Mouse (Mus musculus): Measurements from ENCODE around the gene Gm49510.

The Gm49510 gene

GRCm38 (mm10) chr15:78878792-78879516 lies 20.5 kb upstream of the Gm49510 start:
- peak in 1 of 2 experiments; percentile 39 for DNase-seq

GRCm38 (mm10) chr15:78880432-78880831 lies 19.0 kb upstream of the Gm49510 start:
- peak; percentile 55 to 70 for DNase-seq

- no peak for DNase-seq
Observed at GRCm38 (mm10) chr15:78881828-78882227, 17.6 kb upstream of the Gm49510 start.

- DNase-seq = no peak
Observed at GRCm38 (mm10) chr15:78889401-78889853, 10.0 kb upstream of the Gm49510 start.

- no peak for DNase-seq
Observed at GRCm38 (mm10) chr15:78892440-78892839, 7.0 kb upstream of the Gm49510 start.

GRCm38 (mm10) chr15:78894726-78895125 lies 4.7 kb upstream of the Gm49510 start:
- no peak for DNase-seq

GRCm38 (mm10) chr15:78895741-78896140 lies 3.7 kb upstream of the Gm49510 start:
- no peak for DNase-seq

GRCm38 (mm10) chr15:78896149-78896548 lies 3.3 kb upstream of the Gm49510 start:
- DNase-seq = no peak

GRCm38 (mm10) chr15:78897488-78897887 lies 2.0 kb upstream of the Gm49510 start:
- peak; percentile 40 to 48 for DNase-seq

- no peak for DNase-seq
Observed at GRCm38 (mm10) chr15:78898507-78899001, 913 bp upstream of the Gm49510 start.

- peak; percentile 62 to 84 for DNase-seq
Observed at GRCm38 (mm10) chr15:78899740-78900584, 495 bp downstream of the Gm49510 start, which contains the start of gene Sh3bp1. Sh3bp1 (plus strand) TSS chr15:78899768.

GRCm38 (mm10) chr15:78900585-78901421 lies 1.3 kb downstream of the Gm49510 start:
- no peak for DNase-seq

- no peak for DNase-seq
Observed at GRCm38 (mm10) chr15:78901422-78901789, 1.9 kb downstream of the Gm49510 start.

- DNase-seq = peak; percentile 85 to 92
Observed at GRCm38 (mm10) chr15:78903243-78903642, 3.8 kb downstream of the Gm49510 start.

GRCm38 (mm10) chr15:78908399-78908798 lies 8.9 kb downstream of the Gm49510 start:
- no peak for DNase-seq

GRCm38 (mm10) chr15:78908982-78909381 lies 9.5 kb downstream of the Gm49510 start:
- no peak for DNase-seq

- DNase-seq = peak; percentile 54 to 79
Observed at GRCm38 (mm10) chr15:78912040-78912439, 12.6 kb downstream of the Gm49510 start.

- peak; percentile 95 for DNase-seq
Observed at GRCm38 (mm10) chr15:78913632-78914090, 14.2 kb downstream of the Gm49510 start, which contains the start of gene Pdxp. Pdxp (plus strand) TSS chr15:78913919.

GRCm38 (mm10) chr15:78914091-78914822 lies 14.8 kb downstream of the Gm49510 start:
- no peak for DNase-seq

- no peak for DNase-seq
Observed at GRCm38 (mm10) chr15:78914823-78915659, 15.6 kb downstream of the Gm49510 start.

- DNase-seq = peak; percentile 77 to 80
Observed at GRCm38 (mm10) chr15:78915660-78916017, 16.2 kb downstream of the Gm49510 start.

All from kidney, postnatal 36 days (tissue).